Mouse (Mus musculus) embryonic facial prominence, embryonic 12.5 days (tissue): ENCODE results near the gene Taf15. TPM values are rescaled to one million over a fixed set of nuclear protein-coding genes. Genes with fewer than 3 reads are reported as not detected.

ENCODE experiments used
- ATAC-seq: fragments of 200-750 bp; cut with Nextera tagmentation; 2 replicates; pipeline ENCODE4 v1.8.0; 2017; ENCODE audit not compliant: insufficient number of reproducible peaks, insufficient read depth, low FRiP score, low TSS enrichment
- H3K27ac ChIP-seq: fragments of 300-500 bp; sonication (generic); 2 replicates; pipeline ENCODE4 v1.5.1; 2016; ENCODE audit warnings: mild to moderate bottlenecking
- H3K27me3 ChIP-seq: fragments of 300-500 bp; sonication (generic); 2 replicates; pipeline ENCODE4 v1.6.1; 2016; ENCODE audit warnings: mild to moderate bottlenecking, moderate library complexity
- H3K36me3 ChIP-seq: fragments of 300-500 bp; sonication (generic); 2 replicates; pipeline ENCODE4 v1.6.1; 2016; ENCODE audit warnings: mild to moderate bottlenecking
- H3K4me1 ChIP-seq: fragments of 300-500 bp; sonication (generic); 2 replicates; pipeline ENCODE4 v1.6.1; 2016
- H3K4me2 ChIP-seq: fragments of 300-500 bp; sonication (generic); replicated peaks from 2 replicates; pipeline ENCODE4 v1.6.1; 2016; ENCODE audit warnings: mild to moderate bottlenecking, moderate library complexity
- H3K4me3 ChIP-seq: fragments of 300-500 bp; sonication (generic); 2 replicates; pipeline ENCODE4 v1.5.1; 2016; ENCODE audit warnings: mild to moderate bottlenecking
- H3K9ac ChIP-seq: fragments of 300-500 bp; sonication (generic); 2 replicates; pipeline ENCODE4 v1.6.1; 2016; ENCODE audit warnings: mild to moderate bottlenecking, moderate library complexity
- H3K9me3 ChIP-seq: fragments of 300-500 bp; sonication (generic); 2 replicates; pipeline ENCODE4 v1.6.1; 2016; ENCODE audit warnings: mild to moderate bottlenecking, moderate library complexity
- WGBS: fragments of 180-500 bp; shearing (Covaris S2); methylation state at CpG from one replicate; pipeline ENCODE4 v1.1.7; 2016; 5-methylcytosine and 5-hydroxymethylcytosine counted together
- polyA plus RNA-seq: library from polyadenylated mRNA; unstranded; fragments of >200 nt; fragmentation: Nextera tagmentation; extraction: Ambion mirVana; gene quantifications from 2 replicates; pipeline ENCODE4 v1.2.1, GENCODE M21; 2016

The Taf15 gene
- polyA plus RNA-seq, 1 experiment from 2014 or later: 14.5 TPM

- no peak for ATAC-seq
- no peak overlapping the region for H3K4me2 ChIP-seq
- peaks cover 39% of the 10 kb centered on the region for H3K27me3 ChIP-seq
These were observed 11.3 kb upstream of the Taf15 start for GRCm38 (mm10) chr11:83461462-83462027.

GRCm38 (mm10) chr11:83462711-83463244 lies 10.1 kb upstream of the Taf15 start, which contains the start of gene Mmp28:
Gene Mmp28, minus strand, starts transcription at chr11:83463071.
- H3K9me3 ChIP-seq: no peaks in the 10 kb centered on the region
- no peak for ATAC-seq
- no peaks in the 10 kb centered on the region for H3K36me3 ChIP-seq
- H3K4me1 ChIP-seq: no peaks in the 10 kb centered on the region; the same call in none of the 2 replicates
- peak within 1 kb of the TSS; percentile 58 for H3K9ac ChIP-seq
- H3K27ac ChIP-seq: no peak within 1 kb of the TSS
- peaks cover 39% of the 10 kb centered on the region for H3K27me3 ChIP-seq
- peak within 1 kb of the TSS; percentile 83 for H3K4me2 ChIP-seq
- peak within 1 kb of the TSS; percentile 46 for H3K4me3 ChIP-seq
- 0% methylated on average over 42 of the region's 42 CpGs for WGBS

More at GRCm38 (mm10) chr11:83461462-83462027, 11.3 kb upstream of the Taf15 start:
- Histone ChIP-seq H3K36me3 (no peaks in the 10 kb centered on the region), H3K9ac (no peak overlapping the region), H3K4me1 (no peaks in the 10 kb centered on the region; the same call in 1 of the 2 replicates), H3K4me3 (peak overlapping the region; percentile 46; the same call in 1 of the 2 replicates), H3K9me3 (no peaks in the 10 kb centered on the region), H3K27ac (no peak overlapping the region)
- 63% methylated on average over 10 of the region's 10 CpGs for WGBS

- H3K4me3 ChIP-seq: no peak overlapping the region
- peaks cover 34% of the 10 kb centered on the region for H3K27me3 ChIP-seq
- H3K4me2 ChIP-seq: no peak overlapping the region
- no peaks in the 10 kb centered on the region for H3K9me3 ChIP-seq
- H3K9ac ChIP-seq: no peak overlapping the region
- H3K27ac ChIP-seq: no peak overlapping the region
- H3K36me3 ChIP-seq: no peaks in the 10 kb centered on the region
- WGBS: 36% methylated on average over 2 of the region's 2 CpGs
- no peak for ATAC-seq
- no peaks in the 10 kb centered on the region; the same call in 1 of the 2 replicates for H3K4me1 ChIP-seq
These were observed 6.9 kb upstream of the Taf15 start for GRCm38 (mm10) chr11:83465976-83466375.

GRCm38 (mm10) chr11:83467120-83467652 lies 5.7 kb upstream of the Taf15 start:
- Histone ChIP-seq H3K9ac (no peak overlapping the region), H3K27ac (no peak overlapping the region), H3K4me2 (no peak overlapping the region), H3K36me3 (no peaks in the 10 kb centered on the region), H3K4me1 (peaks cover 3% of the 10 kb centered on the region; the same call in 1 of the 2 replicates), H3K9me3 (no peaks in the 10 kb centered on the region), H3K4me3 (no peak overlapping the region), H3K27me3 (peaks cover 25% of the 10 kb centered on the region)
- no peak for ATAC-seq
- 63% methylated on average over 11 of the region's 11 CpGs for WGBS

GRCm38 (mm10) chr11:83468765-83469164 lies 4.1 kb upstream of the Taf15 start:
- no peak overlapping the region for H3K27ac ChIP-seq
- H3K27me3 ChIP-seq: peaks cover 10% of the 10 kb centered on the region
- no peak overlapping the region for H3K4me2 ChIP-seq
- 84% methylated on average over 3 of the region's 3 CpGs for WGBS
- H3K9me3 ChIP-seq: no peaks in the 10 kb centered on the region
- H3K36me3 ChIP-seq: no peaks in the 10 kb centered on the region
- H3K9ac ChIP-seq: no peak overlapping the region
- ATAC-seq: no peak
- no peak overlapping the region for H3K4me3 ChIP-seq
- H3K4me1 ChIP-seq: peaks cover 4% of the 10 kb centered on the region; the same call in 1 of the 2 replicates

- Histone ChIP-seq H3K4me3 (no peak overlapping the region), H3K36me3 (0 out of 2 replicates have a peak, but pooled peaks cover 5% of the 10 kb centered on the region), H3K4me2 (peak overlapping the region; percentile 87), H3K4me1 (peaks cover 13% of the 10 kb centered on the region), H3K27ac (0 out of 2 replicates have a peak overlapping the region, but pooled peaks have one; percentile 97), H3K9me3 (no peaks in the 10 kb centered on the region), H3K9ac (no peak overlapping the region), H3K27me3 (no peaks in the 10 kb centered on the region; the same call in 1 of the 2 replicates)
- ATAC-seq: no peak
- WGBS: 83% methylated on average over 2 of the region's 2 CpGs
These were observed 1.1 kb upstream of the Taf15 start for GRCm38 (mm10) chr11:83471766-83472165.

GRCm38 (mm10) chr11:83473235-83474016 lies 540 bp downstream of the Taf15 start:
- under 1% methylated on average over 39 of the region's 52 CpGs for WGBS

GRCm38 (mm10) chr11:83491488-83491887 lies 18.6 kb downstream of the Taf15 start:
- ATAC-seq: no peak
- H3K9me3 ChIP-seq: no peaks in the 10 kb centered on the region
- no peaks in the 10 kb centered on the region for H3K4me1 ChIP-seq
- no peak overlapping the region for H3K4me2 ChIP-seq
- H3K4me3 ChIP-seq: no peak overlapping the region
- WGBS: 89% methylated on average over 4 of the region's 4 CpGs
- no peak overlapping the region for H3K9ac ChIP-seq
- no peak overlapping the region for H3K27ac ChIP-seq
- peaks cover 27% of the 10 kb centered on the region for H3K36me3 ChIP-seq
- no peaks in the 10 kb centered on the region for H3K27me3 ChIP-seq

More at GRCm38 (mm10) chr11:83473235-83474016, 540 bp downstream of the Taf15 start:
- no peaks in the 10 kb centered on the region for H3K9me3 ChIP-seq
- peak overlapping the region; percentile 91 for H3K4me3 ChIP-seq
- peaks cover 13% of the 10 kb centered on the region for H3K4me1 ChIP-seq
- H3K36me3 ChIP-seq: peaks cover 12% of the 10 kb centered on the region; the same call in 1 of the 2 replicates
- H3K9ac ChIP-seq: peak overlapping the region; percentile 92
- H3K27ac ChIP-seq: peak overlapping the region; percentile 97
- H3K27me3 ChIP-seq: no peaks in the 10 kb centered on the region
- ATAC-seq: peak; percentile 82
- peak overlapping the region; percentile 87 for H3K4me2 ChIP-seq

- no peak for ATAC-seq
- no peak overlapping the region for H3K9ac ChIP-seq
- H3K27me3 ChIP-seq: no peaks in the 10 kb centered on the region
- no peak overlapping the region for H3K4me3 ChIP-seq
- H3K27ac ChIP-seq: no peak overlapping the region
- H3K4me1 ChIP-seq: no peaks in the 10 kb centered on the region
- H3K4me2 ChIP-seq: no peak overlapping the region
- no peaks in the 10 kb centered on the region for H3K9me3 ChIP-seq
- WGBS: 94% methylated on average over 2 of the region's 2 CpGs
- H3K36me3 ChIP-seq: peaks cover 21% of the 10 kb centered on the region
These were observed 22.7 kb downstream of the Taf15 start for GRCm38 (mm10) chr11:83495571-83495970.

GRCm38 (mm10) chr11:83504308-83504707 lies 31.4 kb downstream of the Taf15 start:
- H3K9ac ChIP-seq: no peak overlapping the region
- no peak overlapping the region for H3K4me3 ChIP-seq
- H3K36me3 ChIP-seq: peaks cover 58% of the 10 kb centered on the region
- no peak overlapping the region for H3K4me2 ChIP-seq
- 94% methylated on average over 5 of the region's 5 CpGs for WGBS
- H3K9me3 ChIP-seq: no peaks in the 10 kb centered on the region
- no peak overlapping the region for H3K27ac ChIP-seq
- H3K27me3 ChIP-seq: no peaks in the 10 kb centered on the region
- no peaks in the 10 kb centered on the region for H3K4me1 ChIP-seq
- ATAC-seq: no peak

- Histone ChIP-seq H3K27ac (no peak overlapping the region), H3K4me2 (no peak overlapping the region), H3K4me3 (no peak overlapping the region), H3K36me3 (peaks cover 26% of the 10 kb centered on the region), H3K27me3 (no peaks in the 10 kb centered on the region), H3K9me3 (no peaks in the 10 kb centered on the region), H3K9ac (no peak overlapping the region), H3K4me1 (no peaks in the 10 kb centered on the region)
- ATAC-seq: no peak
These were observed 36.6 kb downstream of the Taf15 start for GRCm38 (mm10) chr11:83509521-83509920.
